Mouse (Mus musculus) granulocyte monocyte progenitor cell, adult 5-6 weeks (primary cell): ENCODE results near the gene Krtap14. TPM values are rescaled to one million over a fixed set of nuclear protein-coding genes. Genes with fewer than 3 reads are reported as not detected.
A peak's percentile ranks its signal among the peaks of the same experiment; 100 is the strongest.

ENCODE experiments used
- ATAC-seq: replicated peaks from 2 replicates; pipeline ENCODE4 v1.8.0; 2016; ENCODE audit warnings: mild to moderate bottlenecking, moderate TSS enrichment, inconsistent platforms; ENCODE audit not compliant: poor library complexity, severe bottlenecking
- total RNA-seq, 2 experiments: library from RNA; stranded (forward) in 1 of 2; stranded (reverse) in 1 of 2; fragments of 200-712, 200-1000 nt in 1 of 2; fragments of >200 nt in 1 of 2; fragmentation: Nextera tagmentation in 1 of 2; gene quantifications; 2 replicates each; pipeline ENCODE4 v1.2.3; 2014 to 2017

Krtap14 gene
- total RNA-seq (2014; fragmentation: Nextera tagmentation): not detected in 2 replicates
- total RNA-seq (2017): not detected in 2 replicates

GRCm38 (mm10) chr16:88826095-88826652, at the start of gene Krtap14:
Krtap14 (minus strand) TSS chr16:88826145.
- ATAC-seq: no peak

- ATAC-seq: no peak
Observed at GRCm38 (mm10) chr16:88874169-88874568, 48.2 kb upstream of the Krtap14 start, which contains the start of gene Krtap19-2. Krtap19-2 (minus strand) TSS chr16:88874269.

- ATAC-seq: no peak
Observed at GRCm38 (mm10) chr16:88869311-88869710, 43.4 kb upstream of the Krtap14 start, which contains the start of gene Krtap19-1. Krtap19-1 (minus strand) TSS chr16:88869411.

GRCm38 (mm10) chr16:88864887-88865407, 39.0 kb upstream of the Krtap14 start:
- ATAC-seq: no peak

GRCm38 (mm10) chr16:88851450-88851849, 25.5 kb upstream of the Krtap14 start:
- ATAC-seq: peak; percentile 50; the same call in 1 of the 2 replicates

- no peak for ATAC-seq
Observed at GRCm38 (mm10) chr16:88848558-88848957, 22.6 kb upstream of the Krtap14 start.

GRCm38 (mm10) chr16:88847363-88847762, 21.4 kb upstream of the Krtap14 start:
- ATAC-seq: no peak

- no peak for ATAC-seq
Observed at GRCm38 (mm10) chr16:88826978-88827377, 1.0 kb upstream of the Krtap14 start.

- ATAC-seq: no peak
Observed at GRCm38 (mm10) chr16:88823736-88824135, 2.2 kb downstream of the Krtap14 start.

- ATAC-seq: no peak
Observed at GRCm38 (mm10) chr16:88820066-88820465, 5.9 kb downstream of the Krtap14 start, which contains the start of gene Krtap15. Krtap15 (plus strand) TSS chr16:88820215.

GRCm38 (mm10) chr16:88811827-88812226, 14.1 kb downstream of the Krtap14 start, which contains the start of gene Gm20741:
Gm20741 (minus strand) TSS chr16:88812220.
- no peak for ATAC-seq

GRCm38 (mm10) chr16:88786786-88787185, 39.2 kb downstream of the Krtap14 start:
- ATAC-seq: no peak

GRCm38 (mm10) chr16:88777596-88777995, 48.3 kb downstream of the Krtap14 start, which contains the start of gene Gm5965:
Gm5965 (plus strand) TSS chr16:88777896.
- no peak for ATAC-seq

- no peak for ATAC-seq
Observed at GRCm38 (mm10) chr16:88774106-88774505, 51.8 kb downstream of the Krtap14 start, which contains the start of gene 2310057N15Rik. 2310057N15Rik (minus strand) TSS chr16:88774206.

Other genes starting within 250 kb of the Krtap14 start
- not detected in 2 replicates for gene Krtap24-1, start 213.9 kb downstream of the Krtap14 start, total RNA-seq (2014; fragmentation: Nextera tagmentation)
- gene Krtap24-1, start 213.9 kb downstream of the Krtap14 start, total RNA-seq (2017): not detected in 2 replicates
- not detected in 2 replicates for gene 2310079G19Rik, start 198.5 kb downstream of the Krtap14 start, total RNA-seq (2014; fragmentation: Nextera tagmentation)
- not detected in 2 replicates for gene 2310079G19Rik, start 198.5 kb downstream of the Krtap14 start, total RNA-seq (2017)
- not detected in 2 replicates for gene Krtap26-1, start 178.3 kb downstream of the Krtap14 start, total RNA-seq (2014; fragmentation: Nextera tagmentation)
- gene Krtap26-1, start 178.3 kb downstream of the Krtap14 start, total RNA-seq (2017): not detected in 2 replicates
- gene Krtap27-1, start 154.5 kb downstream of the Krtap14 start, total RNA-seq (2014; fragmentation: Nextera tagmentation): not detected in 2 replicates
- gene Krtap27-1, start 154.5 kb downstream of the Krtap14 start, total RNA-seq (2017): not detected in 2 replicates
- gene 2310061N02Rik, start 118.2 kb downstream of the Krtap14 start, total RNA-seq (2014; fragmentation: Nextera tagmentation): not detected in 2 replicates
- not detected in 2 replicates for gene 2310061N02Rik, start 118.2 kb downstream of the Krtap14 start, total RNA-seq (2017)
- gene Krtap13-1, start 97.3 kb downstream of the Krtap14 start, total RNA-seq (2014; fragmentation: Nextera tagmentation): not detected in 2 replicates
- gene Krtap13-1, start 97.3 kb downstream of the Krtap14 start, total RNA-seq (2017): not detected in 2 replicates
- not detected in 2 replicates for gene Krtap13, start 74.5 kb downstream of the Krtap14 start, total RNA-seq (2014; fragmentation: Nextera tagmentation)
- gene Krtap13, start 74.5 kb downstream of the Krtap14 start, total RNA-seq (2017): not detected in 2 replicates
- not detected in 2 replicates for gene 2310034C09Rik, start 67.3 kb downstream of the Krtap14 start, total RNA-seq (2014; fragmentation: Nextera tagmentation)
- not detected in 2 replicates for gene 2310034C09Rik, start 67.3 kb downstream of the Krtap14 start, total RNA-seq (2017)
- not detected in 2 replicates for gene 2310057N15Rik, start 51.9 kb downstream of the Krtap14 start, total RNA-seq (2014; fragmentation: Nextera tagmentation)
- gene 2310057N15Rik, start 51.9 kb downstream of the Krtap14 start, total RNA-seq (2017): not detected in 2 replicates
- not detected in 2 replicates for gene Gm5965, start 48.2 kb downstream of the Krtap14 start, total RNA-seq (2014; fragmentation: Nextera tagmentation)
- gene Gm5965, start 48.2 kb downstream of the Krtap14 start, total RNA-seq (2017): not detected in 2 replicates
- not detected in 2 replicates for gene Gm20741, start 13.9 kb downstream of the Krtap14 start, total RNA-seq (2014; fragmentation: Nextera tagmentation)
- not detected in 2 replicates for gene Gm20741, start 13.9 kb downstream of the Krtap14 start, total RNA-seq (2017)
- gene Krtap15, start 5.9 kb downstream of the Krtap14 start, total RNA-seq (2014; fragmentation: Nextera tagmentation): not detected in 2 replicates
- gene Krtap15, start 5.9 kb downstream of the Krtap14 start, total RNA-seq (2017): not detected in 2 replicates
- gene Krtap19-1, start 43.3 kb upstream of the Krtap14 start, total RNA-seq (2014; fragmentation: Nextera tagmentation): not detected in 2 replicates
- gene Krtap19-1, start 43.3 kb upstream of the Krtap14 start, total RNA-seq (2017): not detected in 2 replicates
- not detected in 2 replicates for gene Krtap19-2, start 48.1 kb upstream of the Krtap14 start, total RNA-seq (2014; fragmentation: Nextera tagmentation)
- not detected in 2 replicates for gene Krtap19-2, start 48.1 kb upstream of the Krtap14 start, total RNA-seq (2017)
- gene Krtap19-3, start 51.9 kb upstream of the Krtap14 start, total RNA-seq (2014; fragmentation: Nextera tagmentation): not detected in 2 replicates
- gene Krtap19-3, start 51.9 kb upstream of the Krtap14 start, total RNA-seq (2017): not detected in 2 replicates
- not detected in 2 replicates for gene Krtap19-4, start 58.9 kb upstream of the Krtap14 start, total RNA-seq (2014; fragmentation: Nextera tagmentation)
- gene Krtap19-4, start 58.9 kb upstream of the Krtap14 start, total RNA-seq (2017): not detected in 2 replicates
- not detected in 2 replicates for gene Krtap19-5, start 70.3 kb upstream of the Krtap14 start, total RNA-seq (2014; fragmentation: Nextera tagmentation)
- gene Krtap19-5, start 70.3 kb upstream of the Krtap14 start, total RNA-seq (2017): not detected in 2 replicates
- not detected in 2 replicates for gene Krtap19-9b, start 106.1 kb upstream of the Krtap14 start, total RNA-seq (2014; fragmentation: Nextera tagmentation)
- gene Krtap19-9b, start 106.1 kb upstream of the Krtap14 start, total RNA-seq (2017): not detected in 2 replicates
- not detected in 2 replicates for gene Krtap16-3, start 136.7 kb upstream of the Krtap14 start, total RNA-seq (2014; fragmentation: Nextera tagmentation)
- gene Krtap16-3, start 136.7 kb upstream of the Krtap14 start, total RNA-seq (2017): not detected in 2 replicates
- gene Krtap22-2, start 184.6 kb upstream of the Krtap14 start, total RNA-seq (2014; fragmentation: Nextera tagmentation): not detected in 2 replicates
- not detected in 2 replicates for gene Krtap22-2, start 184.6 kb upstream of the Krtap14 start, total RNA-seq (2017)
- gene Gm10229, start 189.1 kb upstream of the Krtap14 start, total RNA-seq (2014; fragmentation: Nextera tagmentation): not detected in 2 replicates
- not detected in 2 replicates for gene Gm10229, start 189.1 kb upstream of the Krtap14 start, total RNA-seq (2017)
- gene Krtap6-1, start 205.6 kb upstream of the Krtap14 start, total RNA-seq (2014; fragmentation: Nextera tagmentation): not detected in 2 replicates
- not detected in 2 replicates for gene Krtap6-1, start 205.6 kb upstream of the Krtap14 start, total RNA-seq (2017)
- gene Gm10228, start 215.3 kb upstream of the Krtap14 start, total RNA-seq (2014; fragmentation: Nextera tagmentation): not detected in 2 replicates
- not detected in 2 replicates for gene Gm10228, start 215.3 kb upstream of the Krtap14 start, total RNA-seq (2017)
- gene Krtap6-5, start 221.7 kb upstream of the Krtap14 start, total RNA-seq (2014; fragmentation: Nextera tagmentation): not detected in 2 replicates
- not detected in 2 replicates for gene Krtap6-5, start 221.7 kb upstream of the Krtap14 start, total RNA-seq (2017)
- not detected in 2 replicates for gene 1110025L11Rik, start 237.9 kb upstream of the Krtap14 start, total RNA-seq (2014; fragmentation: Nextera tagmentation)
- gene 1110025L11Rik, start 237.9 kb upstream of the Krtap14 start, total RNA-seq (2017): not detected in 2 replicates